Mouse (Mus musculus): ENCODE measurements around the gene Ctr9.
A peak's percentile ranks its signal among the peaks of the same experiment; 100 is the strongest.

Ctr9 gene

DNA sequence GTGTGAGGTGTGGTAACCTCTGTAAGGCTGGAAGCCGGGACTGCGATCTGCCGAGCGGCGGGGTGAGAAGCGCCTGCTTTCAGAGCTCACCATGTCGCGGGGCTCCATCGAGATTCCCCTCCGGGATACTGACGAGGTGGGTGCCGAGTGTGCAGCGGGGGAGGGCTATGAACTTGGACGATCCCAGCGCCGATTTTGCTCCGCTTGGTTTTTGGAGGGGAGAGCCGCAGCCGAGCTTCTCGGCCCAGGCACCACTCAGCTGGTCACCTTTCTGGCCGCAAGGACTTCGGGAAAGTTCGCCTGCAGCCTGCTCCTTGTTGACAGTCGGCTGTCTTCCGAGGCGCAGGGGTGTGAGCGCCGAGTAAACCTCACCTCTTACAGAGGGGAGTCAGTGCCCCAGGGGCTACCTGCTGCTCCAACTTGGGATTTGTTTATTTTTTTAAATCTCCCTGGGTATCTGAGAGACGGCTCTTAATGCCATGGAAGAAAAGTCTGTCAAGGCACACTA lies 349 bp downstream of the Ctr9 start:
- no peak for DNase-seq (ENCODE audit: low spot score)

DNA sequence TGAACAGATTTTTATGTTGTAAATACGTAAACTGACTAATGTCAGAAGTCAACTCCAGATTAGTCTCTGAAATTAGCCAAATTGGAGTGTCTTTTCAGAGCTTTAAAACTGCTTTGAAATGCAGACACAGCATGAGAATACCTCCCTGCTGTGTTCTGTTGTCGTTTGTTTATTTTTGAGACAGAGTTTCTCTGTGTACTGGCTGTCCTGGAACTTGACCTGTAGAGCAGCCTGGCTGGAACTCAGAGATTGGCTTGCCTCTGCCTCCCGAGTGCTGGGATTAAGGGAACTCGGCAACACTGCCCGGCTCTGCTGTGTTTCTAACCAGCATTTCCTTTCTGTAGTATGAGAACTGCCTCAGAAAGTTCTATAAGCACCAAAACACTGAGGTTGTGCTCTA lies 20.2 kb downstream of the Ctr9 start:
- no peak for DNase-seq (ENCODE audit: low spot score)

DNA sequence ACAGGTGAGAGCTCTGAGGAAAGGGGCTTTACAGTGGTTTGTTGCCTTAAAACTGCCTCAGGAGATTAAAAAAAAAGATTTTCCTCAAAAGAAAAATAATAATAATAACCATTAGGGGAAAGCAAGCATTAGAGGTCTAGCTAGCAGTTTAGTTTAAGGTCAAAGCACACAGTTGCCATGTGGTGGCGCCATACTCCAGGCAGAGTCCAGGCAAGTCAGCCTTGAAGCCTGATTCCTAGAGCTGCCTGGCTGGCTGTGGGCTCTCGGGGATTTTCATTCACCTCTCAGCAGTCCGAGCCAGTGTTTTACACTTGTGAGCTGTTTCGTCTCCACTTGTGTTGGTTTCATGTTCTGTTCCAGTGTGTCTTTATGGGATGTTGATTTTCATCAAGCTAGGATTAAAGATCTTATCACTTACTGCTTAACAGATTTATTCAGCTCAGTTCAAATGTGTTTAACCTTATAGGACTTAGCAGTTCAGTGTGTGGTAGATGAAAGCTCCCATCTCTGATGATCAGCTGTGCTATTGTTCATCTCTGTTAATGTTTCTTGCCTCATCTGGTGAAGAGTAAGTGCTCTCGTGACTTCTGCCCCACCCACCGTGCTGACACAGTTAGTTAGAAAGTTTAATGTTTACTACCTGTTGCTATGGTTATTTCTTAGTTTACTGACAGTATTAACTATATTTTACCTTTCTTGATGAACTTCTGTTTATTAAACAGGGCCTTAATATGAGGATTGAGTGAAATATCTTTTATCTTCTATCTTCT lies 21.1 kb downstream of the Ctr9 start:
- DNase-seq (ENCODE audit: low spot score), result peak; percentile 71

GRCm38 (mm10) chr7:111055221-111055620 lies 26.5 kb downstream of the Ctr9 start:
- no peak for DNase-seq (ENCODE audit: low spot score)

- no peak for DNase-seq (ENCODE audit: low spot score)
Observed at GRCm38 (mm10) chr7:111055984-111056657, 27.4 kb downstream of the Ctr9 start.

DNA sequence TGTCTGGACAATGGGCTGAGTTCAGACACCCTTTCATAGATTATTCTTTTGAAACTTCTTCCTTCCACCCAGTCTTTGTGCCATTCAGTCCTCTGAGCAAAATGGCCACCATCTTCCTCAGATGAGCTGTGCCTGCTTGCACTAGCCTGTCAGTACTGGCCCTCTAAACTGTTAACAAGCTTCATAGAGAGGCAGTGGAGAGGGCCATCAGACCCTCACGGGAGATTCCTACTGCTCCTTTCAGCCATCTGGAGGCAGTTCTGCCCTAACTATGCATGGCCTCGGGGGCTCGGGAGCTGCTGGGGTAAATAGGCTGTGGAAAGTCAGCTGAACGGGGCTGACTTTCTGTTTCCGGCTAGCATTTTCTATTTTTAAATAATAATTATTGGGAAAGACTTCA lies 30.8 kb downstream of the Ctr9 start:
- DNase-seq (ENCODE audit: low spot score), result no peak

DNA sequence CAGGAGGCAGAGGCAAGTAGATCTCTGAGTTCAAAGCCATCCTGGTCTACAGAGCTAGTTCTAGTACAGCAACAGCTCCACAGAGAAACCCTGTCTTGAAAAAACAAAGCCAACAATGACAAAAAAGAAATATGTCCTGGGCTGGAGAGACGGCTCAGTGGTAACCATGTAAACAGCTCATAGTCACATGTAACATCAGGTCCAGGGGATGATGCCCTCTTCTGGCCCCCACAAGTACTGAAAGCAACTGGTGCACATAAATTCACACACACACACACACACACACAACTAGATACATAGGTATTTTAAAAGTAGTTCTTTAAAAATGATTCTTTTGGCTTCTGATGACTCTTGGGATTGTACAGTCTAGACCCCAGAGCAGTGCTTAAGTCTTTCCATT lies 34.2 kb downstream of the Ctr9 start:
- no peak for DNase-seq (ENCODE audit: low spot score)

GRCm38 (mm10) chr7:111068181-111068580 lies 39.4 kb downstream of the Ctr9 start:
- no peak for DNase-seq (ENCODE audit: low spot score)

DNA sequence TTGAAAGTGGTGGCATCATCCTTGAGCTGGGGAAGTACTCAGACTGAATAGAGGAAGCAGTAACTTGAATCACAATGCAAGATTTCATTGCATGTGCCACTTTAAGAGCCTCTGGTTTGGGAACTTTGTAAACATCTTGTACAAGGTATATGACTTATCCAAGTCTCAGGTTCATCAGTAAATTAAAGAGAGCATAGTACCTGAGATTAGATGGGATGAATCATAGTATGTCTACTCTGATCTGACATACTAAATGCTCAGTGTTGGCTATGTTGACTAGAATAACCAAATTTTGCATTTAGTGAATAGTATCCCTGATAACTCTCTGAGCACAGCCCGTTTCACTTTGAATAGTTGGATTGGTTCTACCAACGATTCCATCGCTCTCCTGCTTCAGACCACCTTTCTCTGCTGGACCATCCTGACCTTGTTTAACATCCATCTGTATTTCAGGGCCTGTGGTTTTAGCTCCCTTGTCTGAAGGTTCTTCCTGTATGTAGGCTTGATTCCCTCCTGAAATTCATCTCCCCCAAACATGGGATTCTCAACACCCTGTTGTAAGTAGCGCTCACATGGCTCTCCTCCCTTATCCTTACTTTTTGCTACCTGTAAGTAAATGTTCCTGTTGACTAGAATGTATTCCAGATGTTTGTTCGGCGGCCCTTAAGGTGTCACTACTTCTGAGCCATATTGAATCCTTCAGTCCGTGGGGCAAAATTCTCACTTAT lies 40.9 kb downstream of the Ctr9 start:
- DNase-seq (ENCODE audit: low spot score), result peak; percentile 41

- DNase-seq (ENCODE audit: low spot score), result no peak
Observed at GRCm38 (mm10) chr7:111070167-111070496, 41.4 kb downstream of the Ctr9 start.

DNA sequence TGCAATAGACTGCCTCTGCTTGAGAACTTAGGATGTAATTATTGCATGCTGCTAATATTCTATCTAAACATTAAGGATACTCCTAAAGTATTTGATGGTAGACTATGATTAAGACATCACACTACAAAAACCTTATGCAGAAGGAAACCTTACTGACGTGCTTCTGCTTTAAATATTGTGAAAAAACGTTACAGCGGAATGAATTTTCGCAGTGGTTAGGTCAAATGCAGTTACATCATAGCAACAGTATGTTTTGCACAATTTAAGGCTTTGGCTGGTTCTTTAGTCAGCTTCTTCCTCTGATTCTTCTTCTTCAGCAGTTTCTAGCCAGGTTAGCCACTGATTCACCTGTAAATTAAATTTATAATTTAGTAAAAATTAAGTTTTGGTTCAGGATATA lies 43.7 kb downstream of the Ctr9 start:
- no peak for DNase-seq (ENCODE audit: low spot score)

DNA sequence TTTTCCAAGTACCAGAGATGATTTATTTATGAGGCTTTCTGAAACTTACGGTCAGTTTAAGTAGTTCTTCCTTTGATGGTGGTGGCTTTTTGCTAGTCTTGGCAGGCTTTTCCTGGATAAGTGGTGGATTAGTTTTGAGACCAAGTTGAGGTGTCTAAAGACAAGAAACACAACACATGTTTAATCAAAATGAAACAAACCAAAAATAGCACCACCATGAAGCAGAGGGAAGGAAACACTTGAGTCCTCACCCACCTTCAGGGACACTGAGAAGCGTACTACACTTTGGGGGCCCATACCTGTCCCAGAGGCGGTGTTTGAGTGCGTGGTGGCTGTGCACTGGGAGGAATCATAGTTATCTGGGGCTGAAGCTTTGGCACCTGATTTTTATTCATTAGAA lies 46.5 kb downstream of the Ctr9 start:
- no peak for DNase-seq (ENCODE audit: low spot score)

- DNase-seq (ENCODE audit: low spot score), result no peak
Observed at GRCm38 (mm10) chr7:111078271-111078670, 49.5 kb downstream of the Ctr9 start.

DNA sequence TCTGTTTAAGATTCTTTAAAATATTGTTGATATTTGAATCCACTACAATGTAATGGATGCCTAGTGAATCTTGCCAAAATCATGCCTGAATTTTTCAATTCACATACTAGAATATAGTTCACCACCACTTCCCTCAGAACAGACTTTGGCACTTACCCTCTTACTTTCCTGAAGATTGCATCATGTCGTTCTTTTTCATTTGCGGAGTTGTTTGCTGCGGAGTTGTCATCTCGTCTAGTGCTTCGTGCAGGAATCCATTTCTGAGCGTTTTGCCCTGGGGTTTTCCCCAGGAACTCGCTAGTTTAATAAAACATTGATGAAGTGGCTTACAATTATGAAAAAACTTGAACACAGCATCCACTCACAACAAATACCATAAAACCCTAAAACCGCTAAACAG lies 51.3 kb downstream of the Ctr9 start:
- no peak for DNase-seq (ENCODE audit: low spot score)

DNA sequence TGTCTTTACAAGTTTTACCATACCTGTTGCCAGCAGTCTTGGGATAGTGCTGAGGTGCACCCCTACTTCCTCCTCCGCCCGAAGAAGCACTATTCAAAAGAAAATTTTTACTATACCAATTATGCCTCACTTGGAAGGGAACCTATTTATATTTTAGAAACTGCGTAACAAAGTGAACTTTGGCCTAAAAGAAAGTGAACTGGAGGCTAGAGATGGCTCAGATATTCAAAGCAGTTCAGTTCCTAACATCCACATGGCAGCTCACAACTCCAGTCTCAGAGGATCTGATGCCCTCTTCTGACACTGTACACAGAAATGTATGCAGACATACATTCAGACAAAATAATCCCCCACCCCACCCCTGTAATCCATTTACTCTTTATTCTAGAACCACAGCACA lies 52.1 kb downstream of the Ctr9 start:
- no peak for DNase-seq (ENCODE audit: low spot score)

- DNase-seq (ENCODE audit: low spot score), result peak; percentile 88
Observed at GRCm38 (mm10) chr7:111082043-111082821, 53.5 kb downstream of the Ctr9 start.

GRCm38 (mm10) chr7:111082822-111083732 lies 54.3 kb downstream of the Ctr9 start, which contains the start of gene Eif4g2:
Gene Eif4g2 (minus strand): TSS chr7:111083030.
- DNase-seq (ENCODE audit: low spot score), result peak; percentile 98

DNA sequence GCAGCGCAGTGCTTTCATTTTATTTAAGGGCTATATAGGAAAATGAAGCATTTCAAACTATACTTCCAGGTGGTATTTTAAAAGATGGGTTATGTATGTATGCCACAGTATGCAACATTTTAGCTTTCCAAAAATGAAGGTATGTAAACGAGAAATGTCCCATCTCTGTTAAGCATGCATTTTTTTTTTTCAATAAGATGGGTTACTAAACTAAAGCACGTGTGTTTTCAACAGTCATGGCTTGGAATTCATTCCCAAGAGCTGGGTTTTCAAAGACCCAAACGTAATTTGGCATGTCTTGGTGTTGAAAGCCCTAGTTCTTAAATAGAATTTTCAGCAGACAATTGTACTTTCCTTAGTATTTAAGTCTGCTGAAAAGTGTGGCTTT lies 55.0 kb downstream of the Ctr9 start:
- peak; percentile 23 for DNase-seq (ENCODE audit: low spot score)

DNA sequence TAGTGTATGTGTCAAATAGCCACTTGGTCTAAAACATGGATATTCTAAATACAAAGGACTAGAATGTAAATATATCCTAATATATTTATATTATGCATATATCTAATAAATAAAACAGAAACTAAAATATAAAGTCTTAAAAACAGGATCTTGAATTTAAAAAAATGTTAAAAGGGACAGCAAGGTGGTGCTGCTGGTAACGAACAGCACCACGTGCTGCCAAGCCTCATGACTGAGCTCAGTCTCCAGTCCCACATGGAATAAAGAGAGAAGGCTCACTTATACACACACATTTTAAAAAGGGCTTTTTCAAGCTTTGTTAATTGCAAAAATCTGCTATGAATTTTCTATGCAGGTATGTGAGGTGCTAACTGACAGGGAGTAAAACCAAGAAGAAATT lies 55.7 kb downstream of the Ctr9 start:
- DNase-seq (ENCODE audit: low spot score), result no peak

DNA sequence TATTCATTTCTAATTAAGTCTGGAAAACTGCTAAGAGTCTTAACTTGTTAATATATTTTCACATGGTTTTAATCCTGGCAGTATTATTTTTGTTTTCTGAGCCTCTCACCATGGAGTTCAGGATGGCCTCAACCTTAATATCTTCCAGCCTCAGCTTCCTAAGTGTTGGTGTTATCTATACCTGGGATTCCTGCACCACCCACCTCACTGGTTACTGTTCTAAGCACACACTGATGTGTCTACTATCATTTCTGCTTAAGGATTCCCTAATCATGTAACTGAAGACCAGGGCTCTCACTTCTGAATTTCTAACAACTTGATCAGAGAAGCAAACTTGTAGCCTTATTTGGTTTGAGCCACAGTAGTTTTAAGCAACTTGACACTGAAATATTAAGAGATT lies 56.4 kb downstream of the Ctr9 start:
- no peak for DNase-seq (ENCODE audit: low spot score)

GRCm38 (mm10) chr7:111095169-111095568 lies 66.4 kb downstream of the Ctr9 start:
- DNase-seq (ENCODE audit: low spot score), result no peak
